Mouse (Mus musculus) CD4-positive naive resting alpha-beta T cell, adult 76 days (primary cell): ENCODE data around the gene Zfp1. TPM values are rescaled to one million over a fixed set of nuclear protein-coding genes. Genes with fewer than 3 reads are reported as not detected.

ENCODE experiments used
- total RNA-seq: library from RNA; stranded (reverse); gene quantifications from one replicate; pipeline ENCODE4 v1.2.4, GENCODE M21; 2023

The Zfp1 gene
- total RNA-seq = 25.3 TPM

GRCm38 (mm10) chr8:111643264-111644141 lies at the start of gene Zfp1:
Gene Zfp1, plus strand, starts transcription at chr8:111643401.

GRCm38 (mm10) chr8:111630105-111630521 lies 13.1 kb upstream of the Zfp1 start, which contains the start of gene Ldhd:
Gene Ldhd, minus strand, starts transcription at chr8:111630374.

GRCm38 (mm10) chr8:111690960-111691445 lies 47.8 kb downstream of the Zfp1 start, which contains the start of gene Ctrb1:
Gene Ctrb1, minus strand, starts transcription at chr8:111691010.

Other genes starting within 250 kb of the Zfp1 start
- not detected for gene Fa2h, start 249.6 kb upstream of the Zfp1 start, total RNA-seq
- gene Wdr59, start 121.3 kb upstream of the Zfp1 start, total RNA-seq = 9.6 TPM
- 255 TPM for gene Znrf1, start 107.3 kb upstream of the Zfp1 start, total RNA-seq
- gene Ldhd, start 13.0 kb upstream of the Zfp1 start, total RNA-seq = 0.82 TPM
- 1.8 TPM for gene Ctrb1, start 47.6 kb downstream of the Zfp1 start, total RNA-seq
- 0.44 TPM for gene Bcar1, start 100.4 kb downstream of the Zfp1 start, total RNA-seq
- 37.8 TPM for gene Cfdp1, start 210.9 kb downstream of the Zfp1 start, total RNA-seq
- 2.0 TPM for gene Tmem170, start 233.3 kb downstream of the Zfp1 start, total RNA-seq